Mouse (Mus musculus): ENCODE measurements at regions not wholly inside any gene's neighbourhood (a gene's known extent, or its start where the extent isn't known, plus 50 kb on each side); places are given as distances from the start of the nearest gene placed in this dataset.
"Not testable (repeated sequence)": the region's sequence is repeated elsewhere in the genome, so short reads cannot be mapped to it uniquely, and the experiment has no call there.

DNA sequence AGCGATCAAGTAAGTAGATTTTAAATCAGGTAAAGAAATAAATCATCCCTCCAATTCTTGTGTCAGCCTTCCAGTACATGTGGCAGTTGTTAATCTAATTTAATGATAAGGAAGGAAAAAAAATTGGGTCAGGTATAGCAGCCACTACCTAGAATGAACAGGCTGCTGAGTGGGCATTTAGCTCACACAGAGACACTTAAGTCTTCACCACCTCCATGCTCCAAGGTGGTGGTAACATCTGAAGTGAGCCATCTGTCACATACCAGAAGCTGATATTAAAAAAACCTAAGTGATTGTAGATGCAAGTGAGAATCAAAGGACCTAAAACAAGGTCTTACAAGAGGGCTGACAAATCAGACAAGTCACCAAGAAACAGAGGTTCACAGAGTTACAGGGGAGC lies 549.6 kb upstream of the Chordc1 start:
- intact Hi-C loops (cut with DNase I), result loop anchor here (5.0 kb wide), 1 partner anchor 350 kb away; no protein-coding TSS in a partner anchor

GRCm38 (mm10) chr9:17745238-17745637 lies 546.7 kb upstream of the Chordc1 start:
- intact Hi-C loops (cut with DNase I), result no loop called here
- no peak for DNase-seq (ENCODE audit: low spot score in 2 of 2)

More for the DNA sequence above, 549.6 kb upstream of the Chordc1 start:
- DNase-seq (ENCODE audit: low spot score in 2 of 2), result peak in 1 of 2 experiments; percentile 74

- intact Hi-C loops (cut with DNase I), result no loop called here
- no peak for DNase-seq (ENCODE audit: low spot score in 2 of 2)
Observed at GRCm38 (mm10) chr9:17745684-17746083, 546.2 kb upstream of the Chordc1 start.

DNA sequence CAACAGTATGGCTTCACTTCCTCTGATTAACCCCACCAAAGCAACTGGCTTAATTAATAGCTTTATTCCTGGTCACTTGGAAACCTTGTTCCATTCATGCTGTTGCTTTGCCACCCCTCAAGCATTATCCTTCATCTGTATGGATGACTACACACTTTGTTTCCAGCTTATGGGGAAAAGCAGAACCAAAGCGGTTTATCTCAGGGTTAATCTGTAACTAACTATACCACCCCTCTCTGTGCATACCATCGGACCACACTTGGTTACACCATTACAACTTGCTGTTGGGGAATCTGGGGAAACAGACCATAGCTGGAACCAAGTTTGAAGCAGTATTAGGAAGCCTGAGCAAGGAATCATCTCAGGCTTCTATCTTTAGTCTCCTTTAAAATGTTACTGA lies 500.1 kb upstream of the Chordc1 start:
- intact Hi-C loops (cut with DNase I); DNase-seq (ENCODE audit: low spot score in 2 of 2): not testable (repeated sequence)

DNA sequence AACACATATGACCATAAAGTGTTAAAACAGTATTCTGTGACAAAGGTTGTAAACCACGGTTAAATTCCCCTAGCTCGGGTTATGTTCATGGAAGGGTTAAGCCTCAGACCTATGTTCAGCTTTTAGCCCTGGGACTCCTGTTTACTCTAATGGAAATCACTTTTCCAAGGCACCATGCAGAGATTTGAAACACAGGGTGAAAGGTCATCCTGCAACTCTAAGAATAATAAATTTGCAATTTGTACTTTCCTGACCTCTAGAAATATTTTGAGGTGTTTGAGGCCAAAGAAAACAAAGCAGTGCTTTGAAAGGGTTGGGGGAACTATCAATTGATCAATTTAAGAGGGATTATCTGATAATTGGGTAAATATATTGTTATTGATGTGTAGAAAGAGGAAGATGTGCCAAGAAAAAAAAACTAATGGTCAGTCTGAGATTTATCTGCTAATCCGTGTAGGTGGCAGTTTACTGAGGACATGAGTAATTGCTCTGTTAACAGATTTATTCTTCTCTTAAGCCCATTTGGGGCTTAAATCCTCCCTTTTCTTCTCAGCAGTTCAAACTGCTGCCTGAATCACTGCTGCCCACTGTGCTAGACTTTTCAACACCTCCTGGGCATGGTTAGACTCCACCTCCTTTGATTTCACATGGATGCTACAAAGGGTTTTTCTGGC lies 475.1 kb upstream of the Chordc1 start:
- intact Hi-C loops (cut with DNase I), result no loop called here
- DNase-seq (ENCODE audit: low spot score in 2 of 2), result no peak

GRCm38 (mm10) chr9:17817404-17817736 lies 474.6 kb upstream of the Chordc1 start:
- intact Hi-C loops (cut with DNase I), result no loop called here
- no peak for DNase-seq (ENCODE audit: low spot score in 2 of 2)

GRCm38 (mm10) chr9:17865528-17865927 lies 426.4 kb upstream of the Chordc1 start:
- no peak for DNase-seq (ENCODE audit: low spot score in 2 of 2)
- intact Hi-C loops (cut with DNase I), result no loop called here

GRCm38 (mm10) chr9:17874795-17875194 lies 417.1 kb upstream of the Chordc1 start:
- intact Hi-C loops (cut with DNase I), result no loop called here
- no peak for DNase-seq (ENCODE audit: low spot score in 2 of 2)

Data from left cerebral cortex, postnatal 25 days (tissue).